Comparison of ENCODE assay signal across 8 mouse cellular contexts in genomic region chr7:130867256-130867655, GRCm38 (mm10). TPM values are rescaled to one million over a fixed set of nuclear protein-coding genes. Genes with fewer than 3 reads are reported as not detected.
DNase-seq lines count a peak whose midpoint lies in the region; ATAC-seq lines count a peak whose summit lies in the region.

No protein-coding gene starts in this region.

- no peak for ATAC-seq in kidney, embryonic 15.5 days (replicated peaks; ENCODE audit: low FRiP score)
- ATAC-seq in embryonic facial prominence, embryonic 12.5 days (ENCODE audit: insufficient number of reproducible peaks, insufficient read depth, low FRiP score, low TSS enrichment), result no peak
- ATAC-seq in intestine, embryonic 15.5 days, result no peak
- no peak for ATAC-seq in neural tube, embryonic 12.5 days (ENCODE audit: low FRiP score, low read depth)

- 0 out of 2 replicates have a peak overlapping the region, but pooled peaks have one; percentile 7 for H3K9ac ChIP-seq in kidney, embryonic 15.5 days
- no peak overlapping the region for H3K9ac ChIP-seq in embryonic facial prominence, embryonic 12.5 days
- H3K9ac ChIP-seq in intestine, embryonic 15.5 days, result no peak overlapping the region
- no peak overlapping the region for H3K9ac ChIP-seq in neural tube, embryonic 12.5 days

- no peak for DNase-seq in kidney, adult 9 months
- DNase-seq in cerebellum, postnatal 14 days, result no peak
- no peak for DNase-seq in layer of hippocampus, adult 9-10 months (ENCODE audit: low spot score)
- no peak for DNase-seq in embryo, embryonic 9.5 days (ENCODE audit: extremely low spot score)

- H3K27ac ChIP-seq in kidney, embryonic 15.5 days, result 0 out of 2 replicates have a peak overlapping the region, but pooled peaks have one; percentile 27
- no peak overlapping the region for H3K27ac ChIP-seq in embryonic facial prominence, embryonic 12.5 days
- no peak overlapping the region for H3K27ac ChIP-seq in intestine, embryonic 15.5 days
- no peak overlapping the region for H3K27ac ChIP-seq in neural tube, embryonic 12.5 days

- peak overlapping the region; percentile 74 for H3K4me2 ChIP-seq in kidney, embryonic 15.5 days
- H3K4me2 ChIP-seq in embryonic facial prominence, embryonic 12.5 days (replicated peaks), result no peak overlapping the region
- peak overlapping the region; percentile 41 for H3K4me2 ChIP-seq in intestine, embryonic 15.5 days (replicated peaks)
- peak overlapping the region; percentile 72 for H3K4me2 ChIP-seq in neural tube, embryonic 12.5 days (replicated peaks)

- no peaks in the 10 kb centered on the region for H3K9me3 ChIP-seq in kidney, embryonic 15.5 days (replicated peaks)
- H3K9me3 ChIP-seq in embryonic facial prominence, embryonic 12.5 days, result no peaks in the 10 kb centered on the region
- H3K9me3 ChIP-seq in intestine, embryonic 15.5 days, result no peaks in the 10 kb centered on the region
- H3K9me3 ChIP-seq in neural tube, embryonic 12.5 days, result no peaks in the 10 kb centered on the region

- H3K4me3 ChIP-seq in kidney, embryonic 15.5 days (replicated peaks), result peak overlapping the region; percentile 32
- 0 out of 2 replicates have a peak overlapping the region, but pooled peaks have one; percentile 10 for H3K4me3 ChIP-seq in embryonic facial prominence, embryonic 12.5 days
- no peak overlapping the region for H3K4me3 ChIP-seq in intestine, embryonic 15.5 days (replicated peaks)
- no peak overlapping the region for H3K4me3 ChIP-seq in neural tube, embryonic 12.5 days

- H3K27me3 ChIP-seq in kidney, embryonic 15.5 days, result peaks cover 10% of the 10 kb centered on the region; the same call in 1 of the 2 replicates
- no peaks in the 10 kb centered on the region for H3K27me3 ChIP-seq in embryonic facial prominence, embryonic 12.5 days
- no peaks in the 10 kb centered on the region for H3K27me3 ChIP-seq in intestine, embryonic 15.5 days (replicated peaks)
- H3K27me3 ChIP-seq in neural tube, embryonic 12.5 days (replicated peaks), result no peaks in the 10 kb centered on the region

- WGBS in kidney, embryonic 15.5 days, result 59% methylated on average over 3 of the region's 3 CpGs
- WGBS in embryonic facial prominence, embryonic 12.5 days, result 71% methylated on average over 3 of the region's 3 CpGs
- WGBS in intestine, embryonic 15.5 days, result 57% methylated on average over 3 of the region's 3 CpGs
- 62% methylated on average over 3 of the region's 3 CpGs for WGBS in neural tube, embryonic 12.5 days

- H3K36me3 ChIP-seq in kidney, embryonic 15.5 days, result no peaks in the 10 kb centered on the region
- H3K36me3 ChIP-seq in embryonic facial prominence, embryonic 12.5 days, result no peaks in the 10 kb centered on the region
- no peaks in the 10 kb centered on the region for H3K36me3 ChIP-seq in intestine, embryonic 15.5 days
- H3K36me3 ChIP-seq in neural tube, embryonic 12.5 days, result no peaks in the 10 kb centered on the region

- H3K4me1 ChIP-seq in kidney, embryonic 15.5 days, result peaks cover 42% of the 10 kb centered on the region
- H3K4me1 ChIP-seq in embryonic facial prominence, embryonic 12.5 days, result 0 out of 2 replicates have a peak, but pooled peaks cover 2% of the 10 kb centered on the region
- H3K4me1 ChIP-seq in intestine, embryonic 15.5 days (replicated peaks), result no peaks in the 10 kb centered on the region
- H3K4me1 ChIP-seq in neural tube, embryonic 12.5 days, result peaks cover 9% of the 10 kb centered on the region; the same call in 1 of the 2 replicates

RNA-seq across cellular contexts. Expression of gene Plekha1, which starts 1.7 kb away (rescaled TPM):
- polyA plus RNA-seq in kidney, embryonic 15.5 days (2015; fragmentation: Nextera tagmentation; extraction: Ambion mirVana), result 76.5 and 80.9 TPM in 2 replicates
- polyA plus RNA-seq in embryonic facial prominence, embryonic 12.5 days (2016; fragmentation: Nextera tagmentation; extraction: Ambion mirVana), result 44.1 and 45.1 TPM in 2 replicates
- 40.5 and 41.5 TPM in 2 replicates for polyA plus RNA-seq in intestine, embryonic 15.5 days (2015; fragmentation: Nextera tagmentation; extraction: Ambion mirVana)
- polyA plus RNA-seq in neural tube, embryonic 12.5 days (2016; fragmentation: Nextera tagmentation; extraction: Ambion mirVana), result 57.2 and 62.0 TPM in 2 replicates

Comparison
In these comparisons a context has a peak if more than half of its experiments do, and no peak if none do; other contexts are left out.
1. H3K4me3 ChIP-seq: peak in kidney, embryonic 15.5 days (single experiment) and embryonic facial prominence, embryonic 12.5 days (single experiment); none in intestine, embryonic 15.5 days (single experiment) and neural tube, embryonic 12.5 days (single experiment).